In genomic region chr7:29070364-29071168, GRCm38 (mm10) we compare ENCODE assay signal across 12 mouse cellular contexts. TPM values are rescaled to one million over a fixed set of nuclear protein-coding genes. Genes with fewer than 3 reads are reported as not detected.
DNase-seq lines count a peak whose midpoint lies in the region; ATAC-seq lines count a peak whose summit lies in the region.
"Had no signal": no experiment of that assay in that cellular context is flagged by ENCODE, and none has a peak within 500 bp of the region (broad histone marks: within the 10 kb centered on the region; RNA-seq: fewer than 3 reads in every experiment).

No protein-coding gene starts in this region.

- H3K4me1 ChIP-seq in intestine, embryonic 14.5 days (replicated peaks; ENCODE audit: control insufficient read depth, insufficient read depth, low read length): peaks cover 10% of the 10 kb centered on the region; the same call in 1 of the 2 replicates
- H3K4me1 ChIP-seq in intestine, embryonic 16.5 days (ENCODE audit: control insufficient read depth, insufficient read depth, low read length): no peaks in the 10 kb centered on the region
- peaks cover 24% of the 10 kb centered on the region for H3K4me1 ChIP-seq in embryonic facial prominence, embryonic 10.5 days
- peaks cover 24% of the 10 kb centered on the region for H3K4me1 ChIP-seq in hindbrain, embryonic 12.5 days
- peaks cover 26% of the 10 kb centered on the region; the same call in 1 of the 2 replicates for H3K4me1 ChIP-seq in midbrain, embryonic 12.5 days

- no peak overlapping the region for H3K9ac ChIP-seq in intestine, embryonic 14.5 days (ENCODE audit: low read length)
- no peak overlapping the region for H3K9ac ChIP-seq in intestine, embryonic 16.5 days (ENCODE audit: low read depth, low read length)
- H3K9ac ChIP-seq in hindbrain, embryonic 12.5 days: no peak overlapping the region
- no peak overlapping the region for H3K9ac ChIP-seq in midbrain, embryonic 12.5 days (replicated peaks)
- H3K9ac ChIP-seq: heart, embryonic 15.5 days had no signal

- H3K27me3 ChIP-seq in intestine, embryonic 14.5 days (replicated peaks; ENCODE audit: control insufficient read depth, insufficient read depth, low read length): 0 out of 2 replicates have a peak, but pooled peaks cover 11% of the 10 kb centered on the region
- peaks cover 4% of the 10 kb centered on the region; the same call in 1 of the 2 replicates for H3K27me3 ChIP-seq in intestine, embryonic 16.5 days (replicated peaks; ENCODE audit: control insufficient read depth, insufficient read depth, low read length)
- H3K27me3 ChIP-seq in embryonic facial prominence, embryonic 10.5 days (replicated peaks; ENCODE audit: low read depth, poor library complexity, severe bottlenecking): peaks cover 77% of the 10 kb centered on the region
- H3K27me3 ChIP-seq in hindbrain, embryonic 12.5 days: peaks cover 28% of the 10 kb centered on the region
- H3K27me3 ChIP-seq in midbrain, embryonic 12.5 days: peaks cover 35% of the 10 kb centered on the region

- H3K27ac ChIP-seq in intestine, embryonic 14.5 days (ENCODE audit: low read depth): no peak overlapping the region
- no peak overlapping the region for H3K27ac ChIP-seq in intestine, embryonic 16.5 days (ENCODE audit: low read length)
- no peak overlapping the region for H3K27ac ChIP-seq in embryonic facial prominence, embryonic 10.5 days (replicated peaks)
- peak overlapping the region; percentile 86 for H3K27ac ChIP-seq in hindbrain, embryonic 12.5 days
- H3K27ac ChIP-seq in midbrain, embryonic 12.5 days (replicated peaks): peak overlapping the region; percentile 87
- H3K27ac ChIP-seq: heart, embryonic 15.5 days had no signal

- H3K36me3 ChIP-seq in intestine, embryonic 14.5 days (ENCODE audit: control insufficient read depth, insufficient read depth, low read length): no peaks in the 10 kb centered on the region
- no peaks in the 10 kb centered on the region for H3K36me3 ChIP-seq in intestine, embryonic 16.5 days (ENCODE audit: control insufficient read depth, insufficient read depth, low read length)
- H3K36me3 ChIP-seq in embryonic facial prominence, embryonic 10.5 days (replicated peaks): no peaks in the 10 kb centered on the region; the same call in 1 of the 2 replicates
- H3K36me3 ChIP-seq in hindbrain, embryonic 12.5 days: no peaks in the 10 kb centered on the region
- no peaks in the 10 kb centered on the region for H3K36me3 ChIP-seq in midbrain, embryonic 12.5 days
- H3K36me3 ChIP-seq: heart, embryonic 15.5 days had no signal

- 82% methylated on average over 12 of the region's 12 CpGs for WGBS in intestine, embryonic 14.5 days
- 75% methylated on average over 12 of the region's 12 CpGs for WGBS in intestine, embryonic 16.5 days
- WGBS in embryonic facial prominence, embryonic 10.5 days: 76% methylated on average over 12 of the region's 12 CpGs
- 35% methylated on average over 12 of the region's 12 CpGs for WGBS in hindbrain, embryonic 12.5 days
- WGBS in midbrain, embryonic 12.5 days: 54% methylated on average over 12 of the region's 12 CpGs

- DNase-seq in intestine, embryonic 14.5 days (ENCODE audit: low spot score): no peak
- DNase-seq in embryonic facial prominence, embryonic 10.5 days (ENCODE audit: low spot score): no peak
- no peak for DNase-seq in adrenal gland, adult 8-10 months
- DNase-seq in thymus, postnatal 0 days (ENCODE audit: low spot score): no peak
- DNase-seq: adrenal gland, postnatal 25 days; kidney, adult 9 months; lung, postnatal 36 days had no signal

- H3K9me3 ChIP-seq in intestine, embryonic 14.5 days (ENCODE audit: control insufficient read depth, low read length): no peaks in the 10 kb centered on the region
- no peaks in the 10 kb centered on the region for H3K9me3 ChIP-seq in intestine, embryonic 16.5 days (ENCODE audit: control insufficient read depth, low read length)
- H3K9me3 ChIP-seq in embryonic facial prominence, embryonic 10.5 days: no peaks in the 10 kb centered on the region
- H3K9me3 ChIP-seq in hindbrain, embryonic 12.5 days (replicated peaks): no peaks in the 10 kb centered on the region
- no peaks in the 10 kb centered on the region for H3K9me3 ChIP-seq in midbrain, embryonic 12.5 days
- H3K9me3 ChIP-seq: heart, embryonic 15.5 days had no signal

- no peak overlapping the region for H3K4me2 ChIP-seq in intestine, embryonic 14.5 days (ENCODE audit: low read length)
- no peak overlapping the region for H3K4me2 ChIP-seq in intestine, embryonic 16.5 days (ENCODE audit: low read depth, low read length)
- H3K4me2 ChIP-seq in hindbrain, embryonic 12.5 days (replicated peaks): peak overlapping the region; percentile 66
- peak overlapping the region; percentile 67 for H3K4me2 ChIP-seq in midbrain, embryonic 12.5 days (replicated peaks)

- 0 out of 2 replicates have a peak overlapping the region, but pooled peaks have one; percentile 27 for H3K4me3 ChIP-seq in intestine, embryonic 14.5 days (ENCODE audit: low read depth, low read length)
- H3K4me3 ChIP-seq in intestine, embryonic 16.5 days (ENCODE audit: low read length): no peak overlapping the region
- peak overlapping the region; percentile 60; the same call in 1 of the 2 replicates for H3K4me3 ChIP-seq in embryonic facial prominence, embryonic 10.5 days
- peak overlapping the region; percentile 38; the same call in 1 of the 2 replicates for H3K4me3 ChIP-seq in hindbrain, embryonic 12.5 days
- H3K4me3 ChIP-seq in midbrain, embryonic 12.5 days: peak overlapping the region; percentile 7; the same call in 1 of the 2 replicates

- ATAC-seq in intestine, embryonic 14.5 days (replicated peaks; ENCODE audit: low FRiP score, low TSS enrichment, low read depth): no peak
- ATAC-seq in intestine, embryonic 16.5 days: no peak
- ATAC-seq in hindbrain, embryonic 12.5 days (ENCODE audit: low FRiP score): peak; percentile 80
- ATAC-seq in midbrain, embryonic 12.5 days (ENCODE audit: low FRiP score, low read depth): peak; percentile 78
- no peak for ATAC-seq in activated CD4-positive, CD25-positive, alpha-beta regulatory T cell, adult 4 months

RNA-seq across cellular contexts. Expression of gene Ryr1, which starts 54.4 kb away (rescaled TPM):
- polyA plus RNA-seq in intestine, embryonic 14.5 days (2014; fragmentation: Nextera tagmentation; extraction: Ambion mirVana): 0.70 and 0.80 TPM in 2 replicates
- polyA plus RNA-seq in intestine, embryonic 16.5 days (2015; fragmentation: Nextera tagmentation; extraction: Ambion mirVana): 0.66 and 0.82 TPM in 2 replicates
- polyA plus RNA-seq in embryonic facial prominence, embryonic 10.5 days (2016; fragmentation: Nextera tagmentation; extraction: Ambion mirVana): 1.8 TPM in 2 replicates
- 5.2 and 5.7 TPM in 2 replicates for polyA plus RNA-seq in hindbrain, embryonic 12.5 days (2016; fragmentation: Nextera tagmentation; extraction: Ambion mirVana)
- polyA plus RNA-seq in midbrain, embryonic 12.5 days (2016; fragmentation: Nextera tagmentation; extraction: Ambion mirVana): 2.8 TPM in 2 replicates
- total RNA-seq in adrenal gland, adult 8-10 months (2022): under 1 TPM; 0.17 to 0.25 (median 0.22) TPM
- polyA plus RNA-seq in activated CD4-positive, CD25-positive, alpha-beta regulatory T cell, adult 4 months (2017; shearing (Covaris generic)): under 1 TPM; 0.03 to 0.05 TPM
- polyA plus RNA-seq in thymus, postnatal 0 days (2015; fragmentation: Nextera tagmentation; extraction: Ambion mirVana): 0.16 and 0.19 TPM in 2 replicates

Comparison
In these comparisons a context has a peak if more than half of its experiments do, and no peak if none do; other contexts are left out.
1. ATAC-seq: peak in hindbrain, embryonic 12.5 days (single experiment) and midbrain, embryonic 12.5 days (single experiment); none in intestine, embryonic 14.5 days (single experiment), intestine, embryonic 16.5 days (single experiment) and activated CD4-positive, CD25-positive, alpha-beta regulatory T cell, adult 4 months (single experiment).
2. H3K27ac ChIP-seq: peak in hindbrain, embryonic 12.5 days (single experiment) and midbrain, embryonic 12.5 days (single experiment); none in intestine, embryonic 14.5 days (single experiment), intestine, embryonic 16.5 days (single experiment) and embryonic facial prominence, embryonic 10.5 days (single experiment).
3. H3K4me2 ChIP-seq: peak in hindbrain, embryonic 12.5 days (single experiment) and midbrain, embryonic 12.5 days (single experiment); none in intestine, embryonic 14.5 days (single experiment) and intestine, embryonic 16.5 days (single experiment).